Mouse (Mus musculus): ENCODE measurements at regions not wholly inside any gene's neighbourhood (a gene's known extent, or its start where the extent isn't known, plus 50 kb on each side); places are given as distances from the start of the nearest gene placed in this dataset.

- no peak overlapping the region for H3K9ac ChIP-seq (replicated peaks)
- no peaks in the 10 kb centered on the region for H3K27me3 ChIP-seq (replicated peaks)
- H3K36me3 ChIP-seq: no peaks in the 10 kb centered on the region
- peaks cover 4% of the 10 kb centered on the region; the same call in 1 of the 2 replicates for H3K4me1 ChIP-seq
- no peak overlapping the region for H3K4me2 ChIP-seq
- no peak overlapping the region for H3K27ac ChIP-seq (replicated peaks)
- no peak overlapping the region for H3K4me3 ChIP-seq (replicated peaks)
- H3K9me3 ChIP-seq (replicated peaks): 0 out of 2 replicates have a peak, but pooled peaks cover 4% of the 10 kb centered on the region
- WGBS: 89% methylated on average over 21 of the region's 21 CpGs
- ATAC-seq (ENCODE audit: low FRiP score): no peak
These were observed 154.9 kb upstream of the Klf14 start for GRCm38 (mm10) chr6:31113558-31114326.

- Histone ChIP-seq H3K4me3 (replicated peaks) (no peak overlapping the region), H3K27me3 (replicated peaks) (no peaks in the 10 kb centered on the region), H3K9ac (replicated peaks) (no peak overlapping the region), H3K4me1 (peaks cover 4% of the 10 kb centered on the region; the same call in 1 of the 2 replicates), H3K36me3 (no peaks in the 10 kb centered on the region), H3K9me3 (replicated peaks) (no peaks in the 10 kb centered on the region), H3K27ac (replicated peaks) (no peak overlapping the region), H3K4me2 (no peak overlapping the region)
- ATAC-seq (ENCODE audit: low FRiP score): no peak
- 76% methylated on average over 19 of the region's 19 CpGs for WGBS
These were observed 155.8 kb upstream of the Klf14 start for GRCm38 (mm10) chr6:31114336-31115335.

GRCm38 (mm10) chr6:31115566-31115965 lies 156.7 kb upstream of the Klf14 start:
- Histone ChIP-seq H3K27ac (replicated peaks) (no peak overlapping the region), H3K4me2 (no peak overlapping the region), H3K9ac (replicated peaks) (no peak overlapping the region), H3K4me3 (replicated peaks) (no peak overlapping the region), H3K9me3 (replicated peaks) (no peaks in the 10 kb centered on the region), H3K27me3 (replicated peaks) (no peaks in the 10 kb centered on the region), H3K4me1 (peaks cover 4% of the 10 kb centered on the region; the same call in 1 of the 2 replicates), H3K36me3 (no peaks in the 10 kb centered on the region)
- 83% methylated on average over 4 of the region's 4 CpGs for WGBS
- no peak for ATAC-seq (ENCODE audit: low FRiP score)

GRCm38 (mm10) chr6:31116365-31116764 lies 157.5 kb upstream of the Klf14 start:
- no peaks in the 10 kb centered on the region for H3K36me3 ChIP-seq
- no peak overlapping the region for H3K9ac ChIP-seq (replicated peaks)
- no peaks in the 10 kb centered on the region for H3K9me3 ChIP-seq (replicated peaks)
- H3K4me1 ChIP-seq: peaks cover 4% of the 10 kb centered on the region; the same call in 1 of the 2 replicates
- H3K27ac ChIP-seq (replicated peaks): no peak overlapping the region
- ATAC-seq (ENCODE audit: low FRiP score): no peak
- no peak overlapping the region for H3K4me3 ChIP-seq (replicated peaks)
- 77% methylated on average over 6 of the region's 6 CpGs for WGBS
- no peak overlapping the region for H3K4me2 ChIP-seq
- no peaks in the 10 kb centered on the region for H3K27me3 ChIP-seq (replicated peaks)

GRCm38 (mm10) chr6:31117666-31118065 lies 158.8 kb upstream of the Klf14 start:
- Histone ChIP-seq H3K4me1 (peaks cover 4% of the 10 kb centered on the region; the same call in 1 of the 2 replicates), H3K27ac (replicated peaks) (no peak overlapping the region), H3K9ac (replicated peaks) (no peak overlapping the region), H3K27me3 (replicated peaks) (no peaks in the 10 kb centered on the region), H3K9me3 (replicated peaks) (no peaks in the 10 kb centered on the region), H3K36me3 (no peaks in the 10 kb centered on the region), H3K4me3 (replicated peaks) (no peak overlapping the region), H3K4me2 (no peak overlapping the region)
- WGBS: 91% methylated on average over 12 of the region's 12 CpGs
- ATAC-seq (ENCODE audit: low FRiP score): no peak

GRCm38 (mm10) chr6:31121008-31121407 lies 162.1 kb upstream of the Klf14 start:
- H3K9me3 ChIP-seq (replicated peaks): no peaks in the 10 kb centered on the region
- H3K27ac ChIP-seq (replicated peaks): no peak overlapping the region
- ATAC-seq (ENCODE audit: low FRiP score): no peak
- H3K4me1 ChIP-seq: peaks cover 2% of the 10 kb centered on the region; the same call in 1 of the 2 replicates
- no peaks in the 10 kb centered on the region for H3K27me3 ChIP-seq (replicated peaks)
- WGBS: 14% methylated on average over 8 of the region's 8 CpGs
- no peak overlapping the region for H3K4me3 ChIP-seq (replicated peaks)
- H3K4me2 ChIP-seq: no peak overlapping the region
- H3K36me3 ChIP-seq: no peaks in the 10 kb centered on the region
- H3K9ac ChIP-seq (replicated peaks): no peak overlapping the region

- Histone ChIP-seq H3K4me3 (replicated peaks) (no peak overlapping the region), H3K9me3 (replicated peaks) (no peaks in the 10 kb centered on the region), H3K9ac (replicated peaks) (no peak overlapping the region), H3K4me2 (no peak overlapping the region), H3K4me1 (0 out of 2 replicates have a peak, but pooled peaks cover 5% of the 10 kb centered on the region), H3K27me3 (replicated peaks) (no peaks in the 10 kb centered on the region), H3K36me3 (no peaks in the 10 kb centered on the region), H3K27ac (replicated peaks) (no peak overlapping the region)
- ATAC-seq (ENCODE audit: low FRiP score): no peak
- WGBS: 77% methylated on average over 5 of the region's 5 CpGs
These were observed 164.0 kb upstream of the Klf14 start for GRCm38 (mm10) chr6:31122895-31123294.

GRCm38 (mm10) chr6:31123342-31123990 lies 164.6 kb upstream of the Klf14 start:
- no peaks in the 10 kb centered on the region for H3K36me3 ChIP-seq
- no peaks in the 10 kb centered on the region for H3K9me3 ChIP-seq (replicated peaks)
- no peak overlapping the region for H3K4me2 ChIP-seq
- H3K27me3 ChIP-seq (replicated peaks): no peaks in the 10 kb centered on the region
- H3K9ac ChIP-seq (replicated peaks): no peak overlapping the region
- H3K27ac ChIP-seq (replicated peaks): no peak overlapping the region
- H3K4me3 ChIP-seq (replicated peaks): no peak overlapping the region
- H3K4me1 ChIP-seq: 0 out of 2 replicates have a peak, but pooled peaks cover 5% of the 10 kb centered on the region
- 75% methylated on average over 4 of the region's 4 CpGs for WGBS
- ATAC-seq (ENCODE audit: low FRiP score): no peak

- H3K27me3 ChIP-seq (replicated peaks): no peaks in the 10 kb centered on the region
- H3K9me3 ChIP-seq (replicated peaks): no peaks in the 10 kb centered on the region
- no peak overlapping the region for H3K27ac ChIP-seq (replicated peaks)
- no peak for ATAC-seq (ENCODE audit: low FRiP score)
- H3K9ac ChIP-seq (replicated peaks): no peak overlapping the region
- WGBS: 76% methylated on average over 6 of the region's 6 CpGs
- H3K36me3 ChIP-seq: no peaks in the 10 kb centered on the region
- H3K4me1 ChIP-seq: 0 out of 2 replicates have a peak, but pooled peaks cover 5% of the 10 kb centered on the region
- no peak overlapping the region for H3K4me2 ChIP-seq
- no peak overlapping the region for H3K4me3 ChIP-seq (replicated peaks)
These were observed 165.2 kb upstream of the Klf14 start for GRCm38 (mm10) chr6:31124076-31124475.

GRCm38 (mm10) chr6:31124872-31125271 lies 166.0 kb upstream of the Klf14 start:
- 0 out of 2 replicates have a peak, but pooled peaks cover 5% of the 10 kb centered on the region for H3K4me1 ChIP-seq
- no peak for ATAC-seq (ENCODE audit: low FRiP score)
- H3K36me3 ChIP-seq: no peaks in the 10 kb centered on the region
- no peak overlapping the region for H3K4me2 ChIP-seq
- WGBS: 95% methylated on average over 4 of the region's 4 CpGs
- no peak overlapping the region for H3K9ac ChIP-seq (replicated peaks)
- no peaks in the 10 kb centered on the region for H3K27me3 ChIP-seq (replicated peaks)
- no peaks in the 10 kb centered on the region for H3K9me3 ChIP-seq (replicated peaks)
- H3K4me3 ChIP-seq (replicated peaks): no peak overlapping the region
- no peak overlapping the region for H3K27ac ChIP-seq (replicated peaks)

Measured in neural tube, embryonic 15.5 days (tissue).